Mouse (Mus musculus) olfactory bulb, adult 2 months (tissue): Measurements from ENCODE around the gene Nln.

Source experiments
- CTCF ChIP-seq: fragments of 200-500 bp; IDR thresholded peaks from 2 replicates; pipeline ENCODE4 v1.5.1; 2012; ENCODE audit warnings: low read depth, mild to moderate bottlenecking, low read length, moderate library complexity; ENCODE audit not compliant: insufficient read depth
- POLR2A ChIP-seq: fragments of 200-500 bp; IDR thresholded peaks from 2 replicates; pipeline ENCODE4 v1.6.1; 2012; ENCODE audit warnings: mild to moderate bottlenecking, low read depth, low read length, moderate library complexity; ENCODE audit not compliant: insufficient read depth

- TF ChIP-seq CTCF, result no peak
- no peak for TF ChIP-seq POLR2A
Measured at GRCm38 (mm10) chr13:104048835-104049234, 60.6 kb downstream of the Nln start.
